Mouse (Mus musculus) 3T3-L1 (cell line): Measurements from ENCODE around the gene Fndc3b.

Source experiments
- DNase-seq: peaks from one replicate; pipeline ENCODE4 v3.0.0-alpha.2; 2015; ENCODE audit warnings: low read depth, low spot score

Gene Fndc3b

GRCm38 (mm10) chr3:27557100-27558004, 153.8 kb downstream of the Fndc3b start:
- no peak for DNase-seq

DNA sequence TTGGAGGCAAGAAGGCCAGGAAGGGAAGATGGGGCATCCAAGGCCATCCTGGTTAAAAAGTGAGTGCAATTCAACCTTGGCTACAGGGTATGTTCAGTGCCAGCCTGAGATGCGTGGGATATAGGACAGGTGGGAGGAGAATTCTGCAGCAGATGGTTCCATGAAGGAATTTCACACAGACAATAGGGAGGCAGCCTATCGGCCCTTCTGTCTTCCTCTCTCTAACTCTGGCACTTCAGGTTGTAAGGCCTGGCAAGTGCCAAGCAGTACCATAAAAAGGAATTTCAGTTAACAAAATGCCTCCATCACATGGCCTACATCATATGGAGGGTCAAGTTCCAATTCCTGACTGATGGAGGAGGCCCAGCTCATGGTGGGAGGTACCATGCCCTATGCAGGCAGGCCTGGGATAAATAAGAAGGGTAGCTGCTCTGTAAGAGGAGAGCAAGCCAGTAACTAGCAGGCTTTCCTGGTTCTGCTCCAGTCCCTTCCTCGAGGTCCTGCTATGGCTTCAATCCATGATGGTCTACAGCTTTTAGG, 155.6 kb downstream of the Fndc3b start:
- no peak for DNase-seq

DNA sequence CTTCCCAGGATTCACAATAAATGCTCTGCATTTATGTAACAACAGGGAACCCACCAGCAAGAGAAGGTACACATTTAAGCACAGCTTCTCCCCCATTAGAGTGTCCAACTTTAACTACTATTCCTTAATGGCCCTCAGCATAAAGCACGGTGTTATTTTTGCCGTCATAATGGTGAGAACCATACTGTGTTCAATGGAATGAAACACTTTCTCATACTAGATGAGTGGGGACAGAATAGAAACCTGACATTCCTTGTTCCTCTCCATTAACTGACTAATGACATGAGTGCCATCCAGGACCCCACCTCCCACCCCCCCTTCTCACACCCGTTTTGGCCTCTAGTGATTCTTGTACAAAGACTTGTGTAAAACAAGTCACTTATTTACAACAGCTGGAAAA, 156.8 kb downstream of the Fndc3b start:
- DNase-seq = no peak

GRCm38 (mm10) chr3:27553781-27554180, 157.3 kb downstream of the Fndc3b start:
- no peak for DNase-seq

DNA sequence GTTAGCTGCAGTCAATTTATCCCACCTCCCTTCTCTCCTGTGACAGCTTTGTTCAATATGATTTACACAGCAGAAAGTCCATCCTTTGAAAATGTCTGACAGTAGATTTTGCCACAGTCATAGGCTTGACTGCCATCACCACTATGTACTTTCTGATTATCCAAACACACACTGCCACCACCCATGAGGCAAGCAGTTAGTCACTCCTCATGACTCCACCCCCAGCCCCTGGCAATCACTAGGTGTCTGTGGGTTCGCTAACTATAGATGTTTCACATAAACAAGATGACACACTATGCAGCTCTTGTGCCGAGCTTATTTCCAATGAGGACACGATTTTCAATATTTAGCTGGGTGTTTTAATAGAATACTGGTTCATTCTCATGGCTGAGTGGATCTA, 160.1 kb downstream of the Fndc3b start:
- no peak for DNase-seq

DNA sequence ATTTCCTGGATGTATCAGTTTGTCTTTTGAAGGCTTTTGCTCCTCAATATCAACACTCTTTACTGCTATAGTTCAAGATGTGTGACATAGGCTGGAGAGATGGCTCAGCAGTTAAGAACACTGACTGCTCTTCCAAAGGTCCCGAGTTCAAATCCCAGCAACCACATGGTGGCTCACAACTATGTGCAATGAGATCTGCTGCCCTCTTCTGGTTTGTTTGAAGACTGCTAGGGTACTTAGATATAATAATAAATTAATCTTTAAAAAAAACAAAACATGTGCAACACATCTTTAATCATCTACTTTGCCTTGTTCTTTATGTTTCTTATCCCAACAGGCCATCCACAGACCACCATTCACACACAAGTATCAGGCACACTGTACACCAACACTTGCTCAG, 160.7 kb downstream of the Fndc3b start:
- peak; percentile 42 for DNase-seq

DNA sequence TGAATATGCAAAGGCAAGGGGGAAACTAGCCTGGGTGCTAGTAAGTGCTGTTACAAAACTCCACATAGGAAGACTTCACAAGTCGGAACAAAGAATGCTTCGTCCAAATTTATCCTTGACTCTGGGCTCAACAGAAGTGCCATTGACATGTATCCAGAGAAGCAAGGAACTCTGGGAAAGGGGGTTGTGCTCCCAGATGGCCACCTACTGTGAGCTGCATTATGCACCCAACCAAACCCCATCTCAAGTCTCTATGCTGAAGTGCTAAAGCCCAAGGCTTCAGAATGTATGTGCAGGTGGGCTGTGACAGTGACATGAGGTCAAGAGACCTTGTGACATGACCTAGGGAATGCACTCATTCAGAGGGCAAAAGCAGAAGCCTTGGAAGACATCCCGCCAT, 165.5 kb downstream of the Fndc3b start:
- no peak for DNase-seq

- DNase-seq = no peak
These were observed 167.0 kb downstream of the Fndc3b start for GRCm38 (mm10) chr3:27544061-27544460.

DNA sequence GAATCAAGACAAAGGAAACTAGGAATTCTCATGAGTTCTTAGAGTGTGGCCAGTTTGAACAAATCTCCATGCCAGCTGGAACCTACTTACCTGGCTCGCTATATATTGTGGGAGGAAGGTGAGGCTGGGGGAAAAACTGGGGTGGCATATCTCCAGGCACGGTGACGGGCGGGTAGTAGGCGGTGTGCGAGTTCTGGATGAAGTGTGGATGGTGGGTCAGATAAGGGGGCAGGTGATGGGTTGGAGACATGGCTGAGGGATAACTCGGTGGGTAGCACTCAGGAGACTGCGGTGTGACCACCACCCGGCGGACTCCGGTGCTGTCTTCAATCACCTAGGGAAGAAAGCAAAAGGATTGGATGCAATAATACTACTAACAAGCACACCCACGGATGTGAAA, 169.3 kb downstream of the Fndc3b start:
- no peak for DNase-seq

DNA sequence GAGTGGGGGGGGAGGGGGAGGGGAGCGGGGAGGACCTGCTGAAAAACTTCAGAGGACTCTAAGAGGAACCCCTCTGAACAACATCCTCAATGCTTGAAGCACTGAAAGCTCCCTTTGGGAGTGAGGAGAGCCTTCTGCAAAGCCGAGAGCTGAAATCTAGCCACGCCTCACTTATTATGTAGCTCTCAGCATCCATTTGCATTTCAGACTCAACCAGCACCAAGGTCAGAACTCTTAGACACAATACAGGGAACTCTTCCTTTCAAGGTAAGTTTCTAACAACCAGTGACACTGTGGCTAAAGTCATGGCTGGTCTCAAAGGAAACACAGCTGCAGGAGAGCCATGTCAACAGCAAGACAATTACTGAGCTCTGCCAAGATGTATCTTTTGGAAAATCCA, 169.9 kb downstream of the Fndc3b start:
- DNase-seq = no peak

DNA sequence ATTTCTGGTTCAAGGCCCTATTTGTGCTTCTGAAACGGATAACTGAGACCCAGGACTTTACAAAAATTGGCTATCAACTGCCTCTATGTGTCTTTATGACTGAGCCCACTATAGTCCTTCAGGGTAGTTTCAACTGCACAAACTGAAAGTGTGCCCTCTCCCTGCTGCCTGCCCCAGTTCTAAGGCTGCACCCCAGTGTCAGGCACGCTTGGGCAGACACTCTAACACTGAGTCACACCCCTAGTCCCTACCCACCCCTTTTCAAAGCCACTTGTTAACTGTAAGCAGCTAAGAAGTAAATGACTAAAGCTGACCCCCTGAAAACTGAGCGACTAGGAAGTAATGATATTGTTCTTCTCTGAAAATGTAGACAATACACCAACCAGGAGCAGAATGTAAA, 176.9 kb downstream of the Fndc3b start:
- no peak for DNase-seq

DNA sequence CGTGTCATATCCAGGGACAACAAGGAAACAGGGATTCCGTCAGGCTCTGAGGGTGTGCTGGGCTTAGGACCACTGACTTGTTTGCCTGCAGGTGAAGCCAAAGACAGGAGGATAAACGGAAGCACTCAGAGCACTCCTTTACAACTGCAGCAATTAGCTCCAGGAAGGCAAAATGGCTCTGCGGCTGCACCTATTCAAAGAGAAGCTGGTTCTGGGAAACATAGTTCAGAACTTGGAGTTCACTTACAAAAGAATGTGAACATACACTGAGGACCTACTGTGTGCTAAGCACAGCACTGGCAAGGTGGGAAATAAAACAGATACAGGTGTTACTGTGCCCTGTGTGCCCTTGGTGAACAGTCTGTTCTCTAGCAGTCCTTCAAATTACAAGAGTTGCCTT, 177.4 kb downstream of the Fndc3b start:
- no peak for DNase-seq

GRCm38 (mm10) chr3:27531993-27532392, 179.1 kb downstream of the Fndc3b start:
- DNase-seq = no peak

GRCm38 (mm10) chr3:27530370-27530769, 180.7 kb downstream of the Fndc3b start:
- DNase-seq = no peak

GRCm38 (mm10) chr3:27529221-27530051, 181.7 kb downstream of the Fndc3b start:
- DNase-seq = no peak

DNA sequence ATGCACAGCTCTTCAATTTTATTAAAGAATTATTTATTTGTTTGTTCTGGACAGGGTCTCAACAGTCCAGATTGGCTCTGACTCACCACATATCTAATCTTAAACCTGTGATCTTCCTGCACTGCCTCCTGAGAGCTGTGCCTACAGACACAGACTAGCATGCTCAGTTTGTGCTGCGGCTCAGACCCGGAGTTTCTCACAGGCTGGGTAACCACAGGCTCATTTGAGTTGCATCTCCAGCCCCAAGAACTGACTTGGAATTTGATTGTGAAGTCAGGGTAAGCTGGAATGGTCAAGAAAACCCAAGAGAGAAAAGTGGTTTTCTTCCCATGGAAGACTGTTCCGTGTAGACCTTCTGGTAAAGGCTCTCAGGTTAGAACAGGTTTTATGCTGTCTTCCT, 184.1 kb downstream of the Fndc3b start:
- DNase-seq = no peak

DNA sequence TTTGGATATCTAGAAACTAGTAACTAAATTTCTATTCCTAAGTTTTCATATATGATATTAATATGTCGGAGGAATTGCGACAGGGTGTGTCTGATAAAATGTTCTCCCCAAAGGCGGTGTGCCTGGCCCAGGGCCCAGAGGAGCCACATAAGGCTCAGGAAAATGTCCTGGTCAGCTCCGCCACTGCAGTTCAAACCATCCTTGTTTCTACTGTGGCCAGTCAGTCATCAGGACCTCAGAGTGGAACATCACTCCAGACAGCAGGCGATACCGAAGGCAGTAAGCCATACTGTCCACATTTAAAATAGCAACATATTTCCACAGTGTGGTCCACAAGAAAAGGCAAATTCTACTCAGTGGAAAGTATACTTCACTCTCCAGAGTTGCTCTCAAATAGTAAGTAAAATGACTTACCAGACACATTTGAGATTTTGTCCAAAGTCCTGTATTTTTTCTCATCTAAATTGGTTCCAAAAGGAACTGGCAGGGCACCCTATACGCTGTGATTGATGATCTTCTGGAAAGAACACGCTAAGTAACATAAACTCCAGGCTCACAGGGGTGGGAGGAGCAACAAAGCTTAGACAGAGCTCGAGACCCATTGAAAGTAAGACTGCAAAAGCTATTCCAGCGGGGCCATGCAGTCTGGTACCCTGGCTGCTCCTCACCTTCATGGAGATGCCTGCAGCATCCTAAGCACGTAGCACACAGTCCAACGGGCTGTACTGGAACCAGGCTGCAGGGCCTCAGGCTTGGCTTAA, 187.8 kb downstream of the Fndc3b start:
- DNase-seq = no peak

GRCm38 (mm10) chr3:27520391-27520790, 190.7 kb downstream of the Fndc3b start:
- DNase-seq = no peak

GRCm38 (mm10) chr3:27519481-27519880, 191.6 kb downstream of the Fndc3b start:
- no peak for DNase-seq

DNA sequence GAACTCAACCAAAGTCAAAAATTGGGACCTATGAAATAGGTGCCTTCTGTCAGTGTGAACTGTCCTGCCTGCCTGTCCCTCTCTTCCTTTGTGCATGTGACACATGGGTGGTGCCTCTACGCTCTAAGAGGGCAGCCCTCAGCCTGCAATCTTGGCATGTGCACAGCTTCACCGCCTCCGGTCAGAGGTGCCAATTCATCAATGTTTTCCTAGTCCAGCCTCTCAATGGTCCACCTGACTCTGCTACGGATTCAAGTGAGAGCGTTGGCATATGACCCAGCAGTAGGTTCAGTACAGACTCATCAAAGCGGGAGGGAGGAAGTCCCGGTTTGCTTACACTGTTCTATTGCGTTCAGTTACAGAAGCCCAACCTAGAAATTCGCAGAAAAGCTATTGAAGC, 192.2 kb downstream of the Fndc3b start:
- DNase-seq = no peak

DNA sequence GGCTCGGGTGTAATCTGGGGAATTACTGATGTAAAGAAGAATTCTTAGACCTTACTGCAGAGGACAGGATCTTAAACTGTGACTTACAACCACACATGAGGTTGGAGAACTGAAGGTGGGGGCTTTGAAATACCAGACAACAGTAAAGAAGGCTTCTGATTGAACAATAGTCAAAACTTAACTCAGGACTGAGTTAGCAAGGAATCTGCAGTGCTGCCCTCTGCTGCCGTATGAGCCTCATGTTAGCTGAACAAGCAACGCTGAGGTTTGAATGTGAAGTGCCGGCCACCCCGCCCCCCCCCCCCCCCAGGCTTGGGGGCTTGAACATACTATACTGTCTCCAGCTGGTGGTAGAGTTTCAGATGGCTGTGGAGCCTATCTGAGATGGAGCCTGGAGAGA, 194.6 kb downstream of the Fndc3b start:
- DNase-seq = no peak

GRCm38 (mm10) chr3:27511765-27512164, 199.3 kb downstream of the Fndc3b start:
- no peak for DNase-seq
